Mouse (Mus musculus) spleen, adult 2 months (tissue): Measurements from ENCODE around the gene Gm20219. TPM values are rescaled to one million over a fixed set of nuclear protein-coding genes. Genes with fewer than 3 reads are reported as not detected.

Source experiments
- DNase-seq, 2 experiments: peaks; one replicate each; pipeline versions ENCODE4 v3.0.0 to v3.0.0-alpha.2; 2012 to 2021; ENCODE audit warnings: low spot score in 2 of 2, low read depth in 1 of 2
- H3K27ac ChIP-seq: fragments of 200-500 bp; 2 replicates; pipeline ENCODE4 v1.5.1; 2012; ENCODE audit warnings: low read length, inconsistent platforms; ENCODE audit not compliant: insufficient read depth
- H3K27me3 ChIP-seq: fragments of 200-500 bp; 2 replicates; pipeline ENCODE4 v1.6.1; 2012; ENCODE audit warnings: mild to moderate bottlenecking, moderate library complexity, low read length, inconsistent platforms; ENCODE audit not compliant: control insufficient read depth, insufficient read depth
- H3K36me3 ChIP-seq: fragments of 200-500 bp; 2 replicates; pipeline ENCODE4 v1.6.1; 2012; ENCODE audit warnings: mild to moderate bottlenecking, low read length, inconsistent platforms; ENCODE audit not compliant: control insufficient read depth, insufficient read depth
- H3K4me1 ChIP-seq: fragments of 200-500 bp; 2 replicates; pipeline ENCODE4 v1.6.1; 2011; ENCODE audit warnings: inconsistent platforms; ENCODE audit not compliant: control insufficient read depth, insufficient read depth, insufficient read length
- H3K4me3 ChIP-seq: fragments of 200-500 bp; 2 replicates; pipeline ENCODE4 v1.5.1; 2011; ENCODE audit warnings: mild to moderate bottlenecking, inconsistent platforms; ENCODE audit not compliant: insufficient read depth, insufficient read length; ENCODE audit errors: extremely low read depth
- CTCF ChIP-seq: fragments of 200-500 bp; IDR thresholded peaks from 2 replicates; pipeline ENCODE4 v1.5.1; 2011; ENCODE audit warnings: mild to moderate bottlenecking, inconsistent platforms; ENCODE audit not compliant: insufficient read depth, insufficient read length, insufficient replicate concordance; ENCODE audit errors: extremely low read depth
- POLR2A ChIP-seq: fragments of 200-500 bp; IDR thresholded peaks from 2 replicates; pipeline ENCODE4 v1.6.1; 2011; ENCODE audit warnings: low read depth, low read length, inconsistent platforms
- WGBS: fragments of 180-500 bp; shearing (Covaris S2); methylation state at CpG from one replicate; pipeline ENCODE4 v1.1.7; 2018; 5-methylcytosine and 5-hydroxymethylcytosine counted together
- polyA plus RNA-seq: library from polyadenylated mRNA; depleted of rRNA; stranded (reverse); fragments of >200 nt; gene quantifications from 2 replicates; pipeline ENCODE4 v1.2.3, GENCODE M21; 2012

Gene Gm20219
- polyA plus RNA-seq, 1 experiment = 4.4 TPM

DNA sequence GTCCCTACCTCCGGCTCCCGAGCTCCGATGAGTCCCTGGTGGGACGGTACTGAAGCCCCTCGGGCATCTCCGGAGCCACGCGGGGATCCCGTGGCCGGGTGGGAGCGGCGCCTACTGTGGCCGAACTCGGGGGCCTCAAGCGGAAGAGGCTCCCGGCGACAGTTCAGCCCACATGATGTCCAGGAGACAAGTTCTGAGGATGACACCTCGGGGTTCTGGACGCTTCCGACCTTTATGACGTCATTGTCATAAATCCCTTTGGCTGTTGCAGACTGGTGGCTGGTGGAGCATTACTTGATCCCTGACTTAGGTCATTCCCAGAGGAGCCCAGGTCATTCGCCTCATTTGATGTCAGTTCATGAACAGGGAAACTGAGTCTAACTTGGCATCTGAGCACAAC lies 41.9 kb downstream of the Gm20219 start, which contains the start of gene Znrf4:
Gene Znrf4, minus strand, starts transcription at position 122 of the 400 bp plus-strand sequence.
- no peak for TF ChIP-seq POLR2A
- no peak for TF ChIP-seq CTCF
- no peak within 1 kb of the TSS for H3K27ac ChIP-seq
- peaks cover 2% of the 10 kb centered on the region; the same call in 1 of the 2 replicates for H3K4me1 ChIP-seq
- 65% methylated on average over 22 of the region's 22 CpGs for WGBS
- H3K36me3 ChIP-seq = no peaks in the 10 kb centered on the region
- H3K27me3 ChIP-seq = peaks cover 13% of the 10 kb centered on the region
- no peak for DNase-seq
- H3K4me3 ChIP-seq = no peak within 1 kb of the TSS

- no peak overlapping the region for H3K4me3 ChIP-seq
- peaks cover 13% of the 10 kb centered on the region for H3K27me3 ChIP-seq
- H3K27ac ChIP-seq = no peak overlapping the region
- no peak for DNase-seq
- TF ChIP-seq CTCF (no peak), POLR2A (no peak)
- WGBS = 27% methylated on average over 29 of the region's 29 CpGs
- H3K4me1 ChIP-seq = peaks cover 2% of the 10 kb centered on the region; the same call in 1 of the 2 replicates
- H3K36me3 ChIP-seq = no peaks in the 10 kb centered on the region
These were observed 42.5 kb downstream of the Gm20219 start for GRCm38 (mm10) chr17:56511707-56512090.

- TF ChIP-seq POLR2A = no peak
- TF ChIP-seq CTCF = no peak
- no peaks in the 10 kb centered on the region for H3K36me3 ChIP-seq
- 12% methylated on average over 60 of the region's 60 CpGs for WGBS
- H3K27ac ChIP-seq = no peak overlapping the region
- DNase-seq = no peak
- peaks cover 2% of the 10 kb centered on the region; the same call in 1 of the 2 replicates for H3K4me1 ChIP-seq
- H3K27me3 ChIP-seq = peaks cover 13% of the 10 kb centered on the region
- H3K4me3 ChIP-seq = no peak overlapping the region
These were observed 43.0 kb downstream of the Gm20219 start for GRCm38 (mm10) chr17:56510970-56511706.

DNA sequence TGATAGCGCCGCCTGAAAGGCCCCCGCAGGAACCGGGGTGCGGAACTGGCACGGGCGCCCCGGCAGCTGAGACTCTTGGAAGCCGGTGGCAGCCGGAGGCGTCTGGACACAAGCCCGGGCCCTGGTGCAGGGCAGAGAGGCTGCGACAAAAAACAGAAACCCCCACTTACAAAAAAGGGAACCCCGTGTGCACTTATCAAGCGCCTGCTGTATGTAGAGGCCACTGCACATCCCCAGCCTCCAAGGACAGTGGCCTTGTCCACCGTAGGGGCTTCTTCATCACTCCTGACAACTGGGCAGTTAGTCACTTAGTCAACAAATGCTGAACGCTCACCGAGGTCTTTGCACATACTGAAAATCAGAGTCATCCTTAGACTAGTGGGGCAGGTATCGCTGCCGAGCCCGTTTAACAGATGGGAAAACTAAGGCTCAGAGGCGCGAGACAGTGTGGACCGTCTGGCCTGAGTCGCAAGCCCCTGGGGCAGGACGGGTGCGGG lies 43.7 kb downstream of the Gm20219 start:
- H3K4me1 ChIP-seq = peaks cover 2% of the 10 kb centered on the region; the same call in 1 of the 2 replicates
- no peak for TF ChIP-seq POLR2A
- TF ChIP-seq CTCF = no peak
- H3K27me3 ChIP-seq = peaks cover 13% of the 10 kb centered on the region
- WGBS = 30% methylated on average over 27 of the region's 27 CpGs
- H3K36me3 ChIP-seq = no peaks in the 10 kb centered on the region
- no peak overlapping the region for H3K27ac ChIP-seq
- H3K4me3 ChIP-seq = no peak overlapping the region
- DNase-seq = no peak

DNA sequence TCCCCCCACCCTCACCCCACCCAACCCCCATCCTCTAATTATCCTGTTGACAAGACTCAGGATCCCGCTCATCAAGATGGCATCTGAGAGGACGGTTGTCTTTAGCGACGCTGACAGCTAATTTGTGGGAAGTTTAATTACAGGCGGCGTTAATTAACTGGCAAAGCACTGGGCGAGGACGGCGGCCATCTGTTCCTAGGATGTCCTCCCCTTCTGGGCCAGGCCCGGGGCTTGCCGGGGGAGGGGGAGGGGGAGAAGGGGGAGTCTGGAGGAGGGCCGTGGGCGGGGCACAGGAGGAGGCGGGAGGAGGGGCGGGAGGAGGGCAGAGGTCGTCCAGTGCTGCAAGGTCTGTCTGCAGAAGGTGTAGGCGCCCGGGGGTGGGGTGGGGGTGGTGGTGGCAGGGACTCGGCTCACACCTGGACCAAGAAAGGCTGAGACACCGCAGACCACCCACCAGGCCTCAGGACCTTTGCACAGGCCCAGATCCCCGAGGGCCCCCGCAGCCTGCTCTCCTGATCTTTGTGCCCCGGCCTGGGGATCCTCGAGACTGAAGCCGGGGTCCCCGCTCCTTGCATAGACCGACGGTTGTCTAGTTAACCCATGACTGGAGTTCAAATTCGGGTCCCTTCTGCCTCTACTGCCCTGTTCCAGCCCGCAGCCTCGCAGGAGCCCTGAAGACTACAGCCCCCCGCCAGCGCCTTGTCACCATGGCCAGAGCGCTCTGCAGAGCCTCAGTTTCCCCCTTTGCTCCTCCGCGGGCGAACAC lies 44.3 kb downstream of the Gm20219 start:
- WGBS = 30% methylated on average over 33 of the region's 37 CpGs
- Histone ChIP-seq H3K36me3 (no peaks in the 10 kb centered on the region), H3K27me3 (peaks cover 13% of the 10 kb centered on the region), H3K4me1 (peaks cover 2% of the 10 kb centered on the region; the same call in 1 of the 2 replicates), H3K27ac (no peak overlapping the region), H3K4me3 (no peak overlapping the region)
- no peak for DNase-seq
- no peak for TF ChIP-seq POLR2A

- no peak for DNase-seq
- Histone ChIP-seq H3K27ac (no peak overlapping the region), H3K4me3 (no peak overlapping the region), H3K36me3 (no peaks in the 10 kb centered on the region), H3K27me3 (peaks cover 12% of the 10 kb centered on the region), H3K4me1 (peaks cover 2% of the 10 kb centered on the region; the same call in 1 of the 2 replicates)
- TF ChIP-seq POLR2A (no peak), CTCF (no peak)
- 82% methylated on average over 10 of the region's 10 CpGs for WGBS
These were observed 45.1 kb downstream of the Gm20219 start for GRCm38 (mm10) chr17:56509021-56509640.
